Mouse (Mus musculus) stomach, adult 2 months (tissue): ENCODE results near the gene Prss35. TPM values are rescaled to one million over a fixed set of nuclear protein-coding genes. Genes with fewer than 3 reads are reported as not detected.

Experiments used
- polyA plus RNA-seq: library from polyadenylated mRNA; depleted of rRNA; stranded (reverse); fragments of >200 nt; gene quantifications from 2 replicates; pipeline ENCODE4 v1.2.3, GENCODE M21; 2012; rRNA removed

The Prss35 gene
- polyA plus RNA-seq: 0.04 TPM in 1 of 2 replicates, not detected in the other

DNA sequence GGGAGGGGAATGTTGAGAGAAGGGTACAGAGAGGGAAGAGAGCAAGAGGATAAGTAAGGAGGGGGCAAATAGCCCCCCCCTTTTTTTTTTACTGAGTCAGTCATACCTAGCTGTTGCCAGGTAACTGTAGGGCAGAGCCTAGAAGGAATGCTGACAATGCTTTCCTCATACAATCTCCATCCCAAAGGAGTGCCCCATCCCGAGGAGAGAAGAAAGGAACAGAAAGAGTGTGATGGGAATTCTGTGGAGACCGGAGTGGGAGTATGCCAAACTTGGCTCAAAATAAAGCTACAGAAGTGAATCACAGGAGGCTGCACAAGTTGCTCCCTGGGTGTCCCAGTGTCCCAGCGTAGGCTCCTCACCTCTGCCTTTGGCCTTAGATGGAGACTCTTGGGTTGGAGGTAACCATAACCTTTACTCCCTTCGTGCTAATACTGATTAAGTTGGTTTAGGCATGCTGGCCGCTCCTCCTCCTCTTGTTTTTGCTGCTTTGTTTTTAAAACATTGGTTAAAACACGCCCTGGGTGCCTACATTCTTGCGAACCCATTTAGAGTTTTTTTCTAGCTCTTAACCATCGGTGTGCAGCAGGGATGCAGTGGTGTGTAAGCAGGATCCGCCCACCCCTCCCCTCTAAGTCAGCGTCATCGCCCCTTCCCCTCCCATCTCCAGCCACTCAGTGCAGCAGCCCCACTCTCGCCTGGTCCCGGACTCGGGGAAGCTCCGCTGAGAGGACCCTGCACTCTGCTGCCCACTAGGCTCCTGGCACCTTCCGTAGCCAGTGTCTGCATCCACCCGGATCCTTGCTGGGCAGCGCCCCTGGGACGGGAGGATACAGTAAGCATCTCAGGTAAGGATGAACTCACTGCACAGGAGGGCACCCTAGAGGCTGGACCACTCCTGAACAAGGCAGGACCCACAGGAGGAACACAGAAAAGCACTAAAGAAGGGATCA lies at the start of gene Prss35:
TSS of gene Prss35 (plus strand) at position 691 of the 953 bp plus-strand sequence.

DNA sequence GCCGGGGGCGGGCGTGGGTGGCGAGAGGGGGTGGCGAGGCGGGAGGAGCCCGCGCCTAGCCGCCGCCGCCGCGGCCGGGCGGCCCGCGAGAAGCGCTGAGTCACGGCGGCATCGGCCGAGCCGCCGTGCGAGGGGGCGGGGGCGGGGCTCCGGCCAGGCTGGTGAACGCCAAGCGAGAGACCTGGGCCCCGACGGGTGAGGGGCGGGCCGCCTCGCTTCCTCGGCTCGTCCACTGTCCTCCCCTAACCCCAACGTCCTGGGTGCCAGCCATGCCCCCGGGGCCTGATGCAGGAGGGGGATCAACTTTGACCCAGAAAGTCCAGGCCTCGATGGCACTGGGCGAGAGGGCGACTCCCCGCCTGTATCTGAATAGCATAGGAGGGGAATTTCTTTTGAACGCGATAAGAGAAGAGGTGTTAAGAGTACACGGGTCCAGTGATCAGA lies 47.6 kb upstream of the Prss35 start, which contains the start of gene Me1:
TSS of gene Me1 (minus strand) at position 136 of the 444 bp plus-strand sequence.

Other genes starting within 250 kb of the Prss35 start
- 0.56 and 0.79 TPM in 2 replicates for gene Pgm3, start 171.8 kb upstream of the Prss35 start, polyA plus RNA-seq
- 0.41 and 0.57 TPM in 2 replicates for gene Rwdd2a, start 171.7 kb upstream of the Prss35 start, polyA plus RNA-seq
- 37.7 and 42.2 TPM in 2 replicates for gene Me1, start 47.7 kb upstream of the Prss35 start, polyA plus RNA-seq
- gene Snap91, start 137.0 kb downstream of the Prss35 start, polyA plus RNA-seq: 0.26 and 0.30 TPM in 2 replicates